Mouse (Mus musculus): ENCODE data around the gene Samd4b. TPM values are rescaled to one million over a fixed set of nuclear protein-coding genes. Genes with fewer than 3 reads are reported as not detected.
A peak's percentile ranks its signal among the peaks of the same experiment; 100 is the strongest.
"Not testable (repeated sequence)": the region's sequence is repeated elsewhere in the genome, so short reads cannot be mapped to it uniquely, and the experiment has no call there.

The Samd4b gene
- polyA plus RNA-seq, 1 experiment from 2014 or later: 36.0 TPM

- Histone ChIP-seq H3K9me3 (no peaks in the 10 kb centered on the region), H3K27me3 (replicated peaks; ENCODE audit: low read depth, poor library complexity, severe bottlenecking) (no peaks in the 10 kb centered on the region), H3K27ac (replicated peaks) (no peak overlapping the region), H3K4me1 (no peaks in the 10 kb centered on the region), H3K4me3 (no peak overlapping the region), H3K36me3 (replicated peaks) (no peaks in the 10 kb centered on the region)
- 72% methylated on average over 8 of the region's 8 CpGs for WGBS
- DNase-seq (ENCODE audit: low spot score): no peak
Measured at GRCm38 (mm10) chr7:28511441-28511840, 86.5 kb downstream of the Samd4b start.

- H3K4me1 ChIP-seq; H3K4me3 ChIP-seq; H3K27me3 ChIP-seq (replicated peaks; ENCODE audit: low read depth, poor library complexity, severe bottlenecking); H3K27ac ChIP-seq (replicated peaks); H3K9me3 ChIP-seq; DNase-seq (ENCODE audit: low spot score); H3K36me3 ChIP-seq (replicated peaks): not testable (repeated sequence)
- 65% methylated on average over 8 of the region's 8 CpGs for WGBS
Measured at GRCm38 (mm10) chr7:28510405-28510974, 87.5 kb downstream of the Samd4b start, which contains the start of gene Ifnl2. Gene Ifnl2 (minus strand): TSS chr7:28510455.

- not testable (repeated sequence) for H3K36me3 ChIP-seq (replicated peaks); H3K27ac ChIP-seq (replicated peaks); DNase-seq (ENCODE audit: low spot score); H3K9me3 ChIP-seq; H3K4me1 ChIP-seq; H3K27me3 ChIP-seq (replicated peaks; ENCODE audit: low read depth, poor library complexity, severe bottlenecking); H3K4me3 ChIP-seq
- 70% methylated on average over 2 of the region's 2 CpGs for WGBS
Measured at GRCm38 (mm10) chr7:28509121-28509520, 88.8 kb downstream of the Samd4b start.

GRCm38 (mm10) chr7:28505585-28505984, 92.4 kb downstream of the Samd4b start:
- 10% methylated on average over 5 of the region's 5 CpGs for WGBS
- peak; percentile 63 for DNase-seq (ENCODE audit: low spot score)
- no peaks in the 10 kb centered on the region for H3K4me1 ChIP-seq

GRCm38 (mm10) chr7:28495426-28495825, 102.5 kb downstream of the Samd4b start:
- Histone ChIP-seq H3K27ac (replicated peaks) (no peak overlapping the region), H3K27me3 (replicated peaks; ENCODE audit: low read depth, poor library complexity, severe bottlenecking) (no peaks in the 10 kb centered on the region), H3K4me3 (no peak overlapping the region), H3K4me1 (peaks cover 5% of the 10 kb centered on the region; the same call in 1 of the 2 replicates), H3K9me3 (no peaks in the 10 kb centered on the region; the same call in 1 of the 2 replicates), H3K36me3 (replicated peaks) (no peaks in the 10 kb centered on the region)
- no peak for DNase-seq (ENCODE audit: low spot score)
- 86% methylated on average over 11 of the region's 11 CpGs for whole genome bisulfite sequencing

More at GRCm38 (mm10) chr7:28505585-28505984, 92.4 kb downstream of the Samd4b start:
- no peaks in the 10 kb centered on the region for H3K27me3 ChIP-seq (replicated peaks; ENCODE audit: low read depth, poor library complexity, severe bottlenecking)
- no peak overlapping the region for H3K4me3 ChIP-seq
- H3K27ac ChIP-seq (replicated peaks): no peak overlapping the region
- peaks cover 7% of the 10 kb centered on the region; the same call in 1 of the 2 replicates for H3K9me3 ChIP-seq
- no peaks in the 10 kb centered on the region for H3K36me3 ChIP-seq (replicated peaks)

GRCm38 (mm10) chr7:28492310-28492709, 105.6 kb downstream of the Samd4b start:
- Histone ChIP-seq H3K27ac (replicated peaks) (no peak overlapping the region), H3K27me3 (replicated peaks; ENCODE audit: low read depth, poor library complexity, severe bottlenecking) (peaks cover 20% of the 10 kb centered on the region), H3K36me3 (replicated peaks) (no peaks in the 10 kb centered on the region), H3K4me3 (no peak overlapping the region), H3K4me1 (peaks cover 15% of the 10 kb centered on the region), H3K9me3 (no peaks in the 10 kb centered on the region)
- DNase-seq (ENCODE audit: low spot score): no peak
- WGBS: 80% methylated on average over 8 of the region's 8 CpGs

- no peaks in the 10 kb centered on the region for H3K9me3 ChIP-seq
- H3K4me3 ChIP-seq: peak overlapping the region; percentile 8; the same call in 1 of the 2 replicates
- H3K36me3 ChIP-seq (replicated peaks): no peaks in the 10 kb centered on the region
- WGBS: 30% methylated on average over 14 of the region's 14 CpGs
- DNase-seq (ENCODE audit: low spot score): no peak
- H3K27me3 ChIP-seq (replicated peaks; ENCODE audit: low read depth, poor library complexity, severe bottlenecking): peaks cover 28% of the 10 kb centered on the region
- H3K4me1 ChIP-seq: peaks cover 15% of the 10 kb centered on the region
- H3K27ac ChIP-seq (replicated peaks): no peak overlapping the region
Measured at GRCm38 (mm10) chr7:28490903-28491302, 107.0 kb downstream of the Samd4b start.

GRCm38 (mm10) chr7:28490410-28490809, 107.5 kb downstream of the Samd4b start:
- DNase-seq (ENCODE audit: low spot score): peak; percentile 70
- Histone ChIP-seq H3K36me3 (replicated peaks) (no peaks in the 10 kb centered on the region), H3K4me3 (peak overlapping the region; percentile 8; the same call in 1 of the 2 replicates), H3K4me1 (peaks cover 15% of the 10 kb centered on the region), H3K27ac (replicated peaks) (no peak overlapping the region), H3K9me3 (no peaks in the 10 kb centered on the region), H3K27me3 (replicated peaks; ENCODE audit: low read depth, poor library complexity, severe bottlenecking) (peaks cover 28% of the 10 kb centered on the region)
- 4% methylated on average over 10 of the region's 10 CpGs for WGBS

- DNase-seq (ENCODE audit: low spot score): peak; percentile 50
- peak overlapping the region; percentile 48 for H3K4me3 ChIP-seq
- no peak overlapping the region for H3K27ac ChIP-seq (replicated peaks)
- WGBS: 4% methylated on average over 16 of the region's 16 CpGs
- peaks cover 28% of the 10 kb centered on the region for H3K27me3 ChIP-seq (replicated peaks; ENCODE audit: low read depth, poor library complexity, severe bottlenecking)
- no peaks in the 10 kb centered on the region for H3K36me3 ChIP-seq (replicated peaks)
- H3K4me1 ChIP-seq: peaks cover 22% of the 10 kb centered on the region
- no peaks in the 10 kb centered on the region for H3K9me3 ChIP-seq
Measured at GRCm38 (mm10) chr7:28488030-28488491, 109.9 kb downstream of the Samd4b start.

- 25% methylated on average over 4 of the region's 4 CpGs for WGBS
- DNase-seq (ENCODE audit: low spot score): no peak
Measured at GRCm38 (mm10) chr7:28484192-28484591, 113.8 kb downstream of the Samd4b start.

GRCm38 (mm10) chr7:28482854-28483253, 115.1 kb downstream of the Samd4b start:
- Histone ChIP-seq H3K4me1 (peaks cover 17% of the 10 kb centered on the region), H3K4me3 (no peak overlapping the region), H3K27me3 (replicated peaks; ENCODE audit: low read depth, poor library complexity, severe bottlenecking) (peaks cover 16% of the 10 kb centered on the region), H3K27ac (replicated peaks) (no peak overlapping the region), H3K36me3 (replicated peaks) (no peaks in the 10 kb centered on the region), H3K9me3 (no peaks in the 10 kb centered on the region)
- no peak for DNase-seq (ENCODE audit: low spot score)
- 83% methylated on average over 11 of the region's 11 CpGs for WGBS

More at GRCm38 (mm10) chr7:28484192-28484591, 113.8 kb downstream of the Samd4b start:
- H3K4me1 ChIP-seq: peaks cover 19% of the 10 kb centered on the region
- no peak overlapping the region for H3K4me3 ChIP-seq
- H3K36me3 ChIP-seq (replicated peaks): no peaks in the 10 kb centered on the region
- H3K9me3 ChIP-seq: no peaks in the 10 kb centered on the region
- no peak overlapping the region for H3K27ac ChIP-seq (replicated peaks)
- peaks cover 29% of the 10 kb centered on the region for H3K27me3 ChIP-seq (replicated peaks; ENCODE audit: low read depth, poor library complexity, severe bottlenecking)

- DNase-seq (ENCODE audit: low spot score): peak; percentile 60
- Histone ChIP-seq H3K4me3 (no peak overlapping the region), H3K27me3 (replicated peaks; ENCODE audit: low read depth, poor library complexity, severe bottlenecking) (0 out of 2 replicates have a peak, but pooled peaks cover 3% of the 10 kb centered on the region), H3K27ac (replicated peaks) (no peak overlapping the region), H3K36me3 (replicated peaks) (no peaks in the 10 kb centered on the region), H3K4me1 (peaks cover 9% of the 10 kb centered on the region), H3K9me3 (no peaks in the 10 kb centered on the region)
- 9% methylated on average over 8 of the region's 8 CpGs for WGBS
Measured at GRCm38 (mm10) chr7:28478854-28479253, 119.1 kb downstream of the Samd4b start.

GRCm38 (mm10) chr7:28477363-28477762, 120.6 kb downstream of the Samd4b start:
- DNase-seq (ENCODE audit: low spot score): no peak
- Histone ChIP-seq H3K4me3 (no peak overlapping the region), H3K27me3 (replicated peaks; ENCODE audit: low read depth, poor library complexity, severe bottlenecking) (0 out of 2 replicates have a peak, but pooled peaks cover 3% of the 10 kb centered on the region), H3K36me3 (replicated peaks) (no peaks in the 10 kb centered on the region), H3K27ac (replicated peaks) (no peak overlapping the region), H3K9me3 (no peaks in the 10 kb centered on the region), H3K4me1 (peaks cover 8% of the 10 kb centered on the region)
- 86% methylated on average over 5 of the region's 5 CpGs for WGBS
